Mouse (Mus musculus) erythroblast, embryonic 14.5 days (primary cell): ENCODE measurements around the gene Alk. TPM values are rescaled to one million over a fixed set of nuclear protein-coding genes. Genes with fewer than 3 reads are reported as not detected.

Experiments
- H3K27me3 ChIP-seq: 2 replicates; pipeline ENCODE4 v1.6.1; 2012; ENCODE audit warnings: inconsistent platforms; ENCODE audit not compliant: control insufficient read depth
- H3K36me3 ChIP-seq: 2 replicates; pipeline ENCODE4 v1.6.1; 2012; ENCODE audit warnings: mild to moderate bottlenecking, inconsistent platforms; ENCODE audit not compliant: control insufficient read depth
- H3K4me1 ChIP-seq: 2 replicates; pipeline ENCODE4 v1.6.1; 2012; ENCODE audit warnings: inconsistent platforms; ENCODE audit not compliant: control insufficient read depth
- H3K4me3 ChIP-seq: replicated peaks from 2 replicates; pipeline ENCODE3; 2012; ENCODE audit warnings: moderate library complexity, mild to moderate bottlenecking, inconsistent platforms
- H3K9me3 ChIP-seq: 2 replicates; pipeline ENCODE4 v1.6.1; 2012; ENCODE audit warnings: low read length, inconsistent platforms, mixed read lengths; ENCODE audit not compliant: control insufficient read depth
- GATA1 ChIP-seq: IDR thresholded peaks from 2 replicates; pipeline ENCODE4 v1.6.1; 2012; ENCODE audit warnings: low read length, inconsistent platforms, mixed read lengths
- TAL1 ChIP-seq: IDR thresholded peaks from 3 replicates; pipeline ENCODE4 v1.6.1; 2012; ENCODE audit warnings: low read length, inconsistent platforms, mixed read lengths
- polyA plus RNA-seq: library from polyadenylated mRNA; stranded (reverse); fragments of >175 nt; gene quantifications from 2 replicates; pipeline ENCODE4 v1.2.3, GENCODE M21; 2012

The Alk gene
- polyA plus RNA-seq, 1 experiment, result not detected

GRCm38 (mm10) chr17:71944020-71944419 lies 660.4 kb downstream of the Alk start:
- no peaks in the 10 kb centered on the region for H3K36me3 ChIP-seq
- peaks cover 4% of the 10 kb centered on the region; the same call in 1 of the 2 replicates for H3K9me3 ChIP-seq
- H3K27me3 ChIP-seq, result no peaks in the 10 kb centered on the region
- no peaks in the 10 kb centered on the region for H3K4me1 ChIP-seq
- no peak overlapping the region for H3K4me3 ChIP-seq
- TF ChIP-seq TAL1, result no peak

- H3K9me3 ChIP-seq, result peaks cover 4% of the 10 kb centered on the region; the same call in 1 of the 2 replicates
- no peaks in the 10 kb centered on the region for H3K27me3 ChIP-seq
- no peaks in the 10 kb centered on the region for H3K36me3 ChIP-seq
- no peak overlapping the region for H3K4me3 ChIP-seq
- no peak for TF ChIP-seq TAL1
- TF ChIP-seq GATA1, result no peak
- H3K4me1 ChIP-seq, result no peaks in the 10 kb centered on the region
Observed at GRCm38 (mm10) chr17:71942052-71942451, 662.4 kb downstream of the Alk start.

GRCm38 (mm10) chr17:71941436-71941835 lies 663.0 kb downstream of the Alk start:
- no peaks in the 10 kb centered on the region for H3K27me3 ChIP-seq
- H3K4me3 ChIP-seq, result no peak overlapping the region
- H3K36me3 ChIP-seq, result no peaks in the 10 kb centered on the region
- peaks cover 4% of the 10 kb centered on the region; the same call in 1 of the 2 replicates for H3K9me3 ChIP-seq
- no peak for TF ChIP-seq TAL1
- no peak for TF ChIP-seq GATA1
- H3K4me1 ChIP-seq, result no peaks in the 10 kb centered on the region

GRCm38 (mm10) chr17:71936681-71937080 lies 667.7 kb downstream of the Alk start:
- Histone ChIP-seq H3K4me1 (no peaks in the 10 kb centered on the region), H3K4me3 (no peak overlapping the region), H3K9me3 (no peaks in the 10 kb centered on the region), H3K36me3 (no peaks in the 10 kb centered on the region), H3K27me3 (no peaks in the 10 kb centered on the region)
- TF ChIP-seq GATA1 (no peak), TAL1 (no peak)

DNA sequence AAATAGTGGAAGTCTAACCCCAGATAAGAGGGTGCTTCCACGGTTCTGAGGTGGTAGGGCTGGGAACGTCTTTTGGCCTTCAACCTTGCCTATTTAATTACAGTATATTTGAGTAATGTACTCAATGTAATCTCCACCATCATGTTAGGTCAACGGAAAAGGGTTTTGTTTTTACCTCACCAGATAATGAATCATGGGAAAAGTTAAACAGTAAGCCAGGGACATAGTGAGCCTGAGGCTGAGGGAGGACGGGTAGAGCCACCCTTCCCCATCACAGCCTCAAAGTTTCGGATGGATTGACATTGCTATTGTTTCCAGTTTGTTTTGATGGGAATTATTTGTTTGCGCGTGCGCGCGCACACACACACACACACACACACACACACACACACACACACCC lies 668.6 kb downstream of the Alk start:
- no peaks in the 10 kb centered on the region for H3K27me3 ChIP-seq
- H3K9me3 ChIP-seq, result no peaks in the 10 kb centered on the region
- H3K36me3 ChIP-seq, result no peaks in the 10 kb centered on the region
- TF ChIP-seq TAL1 (no peak), GATA1 (no peak)
- no peak overlapping the region for H3K4me3 ChIP-seq
- no peaks in the 10 kb centered on the region for H3K4me1 ChIP-seq

DNA sequence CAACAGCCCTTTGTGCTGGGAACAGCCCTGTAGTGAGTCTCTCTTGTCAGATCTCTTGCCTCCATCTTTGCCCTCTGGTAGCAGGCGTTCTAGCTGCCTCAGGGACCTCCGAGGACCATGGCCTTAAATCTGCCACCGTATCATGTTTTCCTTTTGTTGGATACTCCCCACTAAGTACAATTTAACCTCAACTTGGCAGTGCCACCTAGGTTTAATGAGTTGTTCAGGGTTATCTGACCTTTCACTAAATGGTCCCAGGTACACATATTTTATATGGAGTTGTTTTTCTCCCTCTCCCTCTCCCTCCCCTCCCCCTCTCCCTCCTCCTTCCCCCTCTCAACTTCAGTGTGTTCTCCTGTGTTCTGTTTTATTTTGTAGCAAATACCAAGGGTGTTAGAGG lies 669.1 kb downstream of the Alk start:
- Histone ChIP-seq H3K4me1 (no peaks in the 10 kb centered on the region), H3K9me3 (no peaks in the 10 kb centered on the region), H3K4me3 (no peak overlapping the region), H3K36me3 (no peaks in the 10 kb centered on the region), H3K27me3 (no peaks in the 10 kb centered on the region)
- TF ChIP-seq TAL1, result no peak

- TF ChIP-seq TAL1, result no peak
- no peak for TF ChIP-seq GATA1
- H3K9me3 ChIP-seq, result peaks cover 15% of the 10 kb centered on the region
- no peaks in the 10 kb centered on the region for H3K36me3 ChIP-seq
- no peaks in the 10 kb centered on the region for H3K4me1 ChIP-seq
- no peaks in the 10 kb centered on the region for H3K27me3 ChIP-seq
- no peak overlapping the region for H3K4me3 ChIP-seq
Observed at GRCm38 (mm10) chr17:71914941-71915340, 689.5 kb downstream of the Alk start.

- TF ChIP-seq GATA1, result no peak
- TF ChIP-seq TAL1, result no peak
- no peaks in the 10 kb centered on the region for H3K4me1 ChIP-seq
- no peak overlapping the region for H3K4me3 ChIP-seq
- peaks cover 15% of the 10 kb centered on the region for H3K9me3 ChIP-seq
- H3K27me3 ChIP-seq, result no peaks in the 10 kb centered on the region
- no peaks in the 10 kb centered on the region for H3K36me3 ChIP-seq
Observed at GRCm38 (mm10) chr17:71914541-71914940, 689.9 kb downstream of the Alk start.

DNA sequence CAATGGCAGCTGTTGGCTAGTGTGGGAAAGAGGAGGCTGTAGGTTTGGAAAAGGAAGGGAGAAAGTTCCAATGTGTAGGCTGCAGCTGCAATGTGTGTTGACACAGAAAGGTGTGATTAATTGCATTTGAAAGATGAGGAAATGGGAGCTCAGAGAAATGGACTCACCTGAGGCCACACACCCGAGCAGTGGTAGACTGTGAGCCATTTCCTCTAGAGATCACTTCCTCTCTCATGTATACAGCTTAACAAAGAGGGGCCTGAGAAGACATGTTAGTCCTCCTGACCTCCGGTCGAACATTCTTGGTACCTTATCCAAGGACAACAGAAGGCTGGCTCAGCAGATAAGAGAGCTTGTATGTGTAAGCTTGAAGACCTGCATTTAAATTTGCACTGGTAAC lies 691.2 kb downstream of the Alk start:
- TF ChIP-seq GATA1, result no peak
- TF ChIP-seq TAL1, result no peak
- peaks cover 12% of the 10 kb centered on the region for H3K9me3 ChIP-seq

GRCm38 (mm10) chr17:71909107-71909506 lies 695.3 kb downstream of the Alk start:
- TF ChIP-seq TAL1 (no peak), GATA1 (no peak)
- Histone ChIP-seq H3K9me3 (peaks cover 4% of the 10 kb centered on the region), H3K27me3 (no peaks in the 10 kb centered on the region), H3K36me3 (no peaks in the 10 kb centered on the region), H3K4me1 (no peaks in the 10 kb centered on the region), H3K4me3 (no peak overlapping the region)

More for the DNA sequence above, 691.2 kb downstream of the Alk start:
- Histone ChIP-seq H3K36me3 (no peaks in the 10 kb centered on the region), H3K27me3 (no peaks in the 10 kb centered on the region), H3K4me1 (no peaks in the 10 kb centered on the region), H3K4me3 (no peak overlapping the region)
